17 mouse cellular contexts compared by ENCODE assay signal in genomic region chr5:14030796-14031195, GRCm38 (mm10). TPM values are rescaled to one million over a fixed set of nuclear protein-coding genes. Genes with fewer than 3 reads are reported as not detected.
"Had no signal": no experiment of that assay in that cellular context is flagged by ENCODE, and none has a peak within 500 bp of the region (broad histone marks: within the 10 kb centered on the region; RNA-seq: fewer than 3 reads in every experiment).

No protein-coding gene starts in this region.

- H3K36me3 ChIP-seq: kidney, embryonic 15.5 days; limb, embryonic 13.5 days; midbrain, embryonic 15.5 days; neural tube, embryonic 13.5 days; stomach, embryonic 15.5 days had no signal

- DNase-seq: kidney, adult 2 months; kidney, postnatal 14 days; layer of hippocampus, postnatal 36 days; left cerebral cortex, postnatal 4 days; lung, adult 18-20 months; lung, postnatal 36 days; retina, postnatal 1 day; right cerebral cortex, postnatal 4 days; thymus, postnatal 4 days had no signal

- H3K27me3 ChIP-seq: neural tube, embryonic 13.5 days; stomach, embryonic 15.5 days had no signal

- H3K4me2 ChIP-seq: kidney, embryonic 15.5 days; limb, embryonic 13.5 days; midbrain, embryonic 11.5 days; midbrain, embryonic 15.5 days; neural tube, embryonic 13.5 days; stomach, embryonic 15.5 days had no signal

- H3K4me3 ChIP-seq: kidney, embryonic 15.5 days; limb, embryonic 13.5 days; megakaryocyte, embryonic 14.5 days; midbrain, embryonic 15.5 days; neural tube, embryonic 13.5 days; stomach, embryonic 15.5 days had no signal

RNA-seq across cellular contexts. Expression of gene Sema3e, which starts 5.7 kb away (rescaled TPM):
- polyA plus RNA-seq: liver, adult 2 months had no signal
